Mouse (Mus musculus) heart, adult 9 months (tissue): ENCODE measurements at regions not wholly inside any gene's neighbourhood (a gene's known extent, or its start where the extent isn't known, plus 50 kb on each side); places are given as distances from the start of the nearest gene placed in this dataset.

Experiments
- DNase-seq, 2 experiments: peaks; one replicate each; pipeline ENCODE4 v3.0.0; 2022; ENCODE audit warnings: low spot score in 2 of 2

- peak; percentile 0 for DNase-seq
Measured at GRCm38 (mm10) chrY:89267946-89268345, 215.3 kb downstream of the Gm21294 start.
